Comparison of ENCODE assay signal across 23 mouse cellular contexts in the genomic region with DNA sequence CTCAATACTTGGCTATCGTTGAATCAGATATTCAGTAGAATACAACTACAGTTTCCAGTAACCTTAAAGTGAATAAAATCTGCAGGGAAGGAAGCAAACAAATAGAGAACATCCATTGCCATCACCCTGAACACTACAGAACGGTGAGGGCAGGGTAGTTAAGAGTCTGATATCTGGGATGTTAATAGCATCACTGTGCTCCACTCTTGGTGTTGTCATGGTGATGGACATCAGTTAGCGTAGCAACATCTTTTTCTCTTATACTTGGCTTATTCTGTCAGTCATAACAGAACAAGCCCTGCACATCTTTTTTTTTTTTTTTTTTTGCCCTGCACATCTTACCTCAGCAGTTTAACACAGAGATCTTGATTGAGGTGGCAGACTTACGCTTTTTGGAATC.
A peak's percentile ranks its signal among the peaks of the same experiment; 100 is the strongest.
DNase-seq lines count a peak whose midpoint lies in the region; ATAC-seq and TF ChIP-seq lines count a peak whose summit lies in the region.
"Had no signal": no experiment of that assay in that cellular context is flagged by ENCODE, and none has a peak within 500 bp of the region (broad histone marks: within the 10 kb centered on the region; RNA-seq: fewer than 3 reads in every experiment).

No protein-coding gene starts in this region.

- H3K27ac ChIP-seq in forebrain, embryonic 12.5 days = no peak overlapping the region
- H3K27ac ChIP-seq in forebrain, embryonic 10.5 days = no peak overlapping the region
- H3K27ac ChIP-seq in hindbrain, embryonic 16.5 days (ENCODE audit: low read depth, low read length) = no peak overlapping the region
- no peak overlapping the region for H3K27ac ChIP-seq in hindbrain, embryonic 12.5 days
- H3K27ac ChIP-seq in midbrain, embryonic 14.5 days (replicated peaks; ENCODE audit: low read depth, low read length) = peak overlapping the region; percentile 53
- no peak overlapping the region for H3K27ac ChIP-seq in midbrain, embryonic 10.5 days (replicated peaks)
- peak overlapping the region; percentile 55; the same call in 1 of the 2 replicates for H3K27ac ChIP-seq in midbrain, postnatal 0 days (ENCODE audit: low read depth, low read length)
- no peak overlapping the region for H3K27ac ChIP-seq in heart, adult 2 months
- H3K27ac ChIP-seq: embryonic facial prominence, embryonic 12.5 days; heart, embryonic 10.5 days; intestine, embryonic 15.5 days had no signal

- peaks cover 17% of the 10 kb centered on the region for H3K4me1 ChIP-seq in forebrain, embryonic 12.5 days
- H3K4me1 ChIP-seq in forebrain, embryonic 10.5 days = peaks cover 6% of the 10 kb centered on the region
- H3K4me1 ChIP-seq in hindbrain, embryonic 16.5 days (ENCODE audit: control insufficient read depth, insufficient read depth, low read depth, low read length) = peaks cover 10% of the 10 kb centered on the region; the same call in 1 of the 2 replicates
- peaks cover 4% of the 10 kb centered on the region; the same call in 1 of the 2 replicates for H3K4me1 ChIP-seq in hindbrain, embryonic 12.5 days
- peaks cover 19% of the 10 kb centered on the region for H3K4me1 ChIP-seq in midbrain, embryonic 14.5 days (ENCODE audit: control insufficient read depth, insufficient read depth, low read length)
- peaks cover 18% of the 10 kb centered on the region for H3K4me1 ChIP-seq in midbrain, embryonic 10.5 days
- no peaks in the 10 kb centered on the region; the same call in 1 of the 2 replicates for H3K4me1 ChIP-seq in midbrain, postnatal 0 days (ENCODE audit: insufficient read depth, low read length)
- H3K4me1 ChIP-seq in heart, adult 2 months (ENCODE audit: control insufficient read depth, insufficient read depth, low read length) = no peaks in the 10 kb centered on the region
- H3K4me1 ChIP-seq: embryonic facial prominence, embryonic 12.5 days; heart, embryonic 10.5 days; intestine, embryonic 15.5 days had no signal

- no peak overlapping the region for H3K4me2 ChIP-seq in forebrain, embryonic 12.5 days
- no peak overlapping the region for H3K4me2 ChIP-seq in hindbrain, embryonic 16.5 days (ENCODE audit: low read length)
- H3K4me2 ChIP-seq in hindbrain, embryonic 12.5 days (replicated peaks) = no peak overlapping the region
- H3K4me2 ChIP-seq in midbrain, embryonic 14.5 days (ENCODE audit: low read length) = no peak overlapping the region
- H3K4me2 ChIP-seq in midbrain, postnatal 0 days (ENCODE audit: low read depth, low read length, poor library complexity, severe bottlenecking) = no peak overlapping the region
- H3K4me2 ChIP-seq: embryonic facial prominence, embryonic 12.5 days; intestine, embryonic 15.5 days had no signal

- H3K79me2 ChIP-seq in heart, adult 2 months (replicated peaks; ENCODE audit: control insufficient read depth, insufficient read depth, low read length) = no peaks in the 10 kb centered on the region

- no peak overlapping the region for H3K4me3 ChIP-seq in forebrain, embryonic 12.5 days (replicated peaks)
- H3K4me3 ChIP-seq in forebrain, embryonic 10.5 days = no peak overlapping the region
- no peak overlapping the region for H3K4me3 ChIP-seq in hindbrain, embryonic 16.5 days (ENCODE audit: low read length)
- H3K4me3 ChIP-seq in hindbrain, embryonic 12.5 days = no peak overlapping the region
- H3K4me3 ChIP-seq in midbrain, embryonic 14.5 days (replicated peaks; ENCODE audit: low read depth, low read length) = no peak overlapping the region
- no peak overlapping the region for H3K4me3 ChIP-seq in midbrain, embryonic 10.5 days
- no peak overlapping the region for H3K4me3 ChIP-seq in midbrain, postnatal 0 days (ENCODE audit: low read depth, low read length)
- no peak overlapping the region for H3K4me3 ChIP-seq in heart, adult 2 months
- H3K4me3 ChIP-seq: embryonic facial prominence, embryonic 12.5 days; heart, embryonic 10.5 days; intestine, embryonic 15.5 days had no signal

- TF ChIP-seq EP300 in heart, adult 2 months (IDR thresholded peaks at IDR 0.05; ENCODE audit: insufficient read depth, low read depth, low read length) = no peak

- H3K9ac ChIP-seq in forebrain, embryonic 12.5 days = no peak overlapping the region
- no peak overlapping the region for H3K9ac ChIP-seq in hindbrain, embryonic 16.5 days (ENCODE audit: low read depth, low read length)
- H3K9ac ChIP-seq in hindbrain, embryonic 12.5 days = no peak overlapping the region
- H3K9ac ChIP-seq in midbrain, embryonic 14.5 days (replicated peaks; ENCODE audit: low read length) = no peak overlapping the region
- H3K9ac ChIP-seq in midbrain, postnatal 0 days (replicated peaks; ENCODE audit: low read length, poor library complexity, severe bottlenecking) = no peak overlapping the region
- no peak overlapping the region for H3K9ac ChIP-seq in heart, adult 2 months (ENCODE audit: low read depth, low read length)
- H3K9ac ChIP-seq: embryonic facial prominence, embryonic 12.5 days; intestine, embryonic 15.5 days had no signal

- no peaks in the 10 kb centered on the region for H3K36me3 ChIP-seq in forebrain, embryonic 12.5 days (replicated peaks)
- H3K36me3 ChIP-seq in forebrain, embryonic 10.5 days (replicated peaks) = no peaks in the 10 kb centered on the region
- H3K36me3 ChIP-seq in hindbrain, embryonic 16.5 days (ENCODE audit: control insufficient read depth, insufficient read depth, low read length) = no peaks in the 10 kb centered on the region
- H3K36me3 ChIP-seq in hindbrain, embryonic 12.5 days = no peaks in the 10 kb centered on the region
- H3K36me3 ChIP-seq in midbrain, embryonic 14.5 days (ENCODE audit: control insufficient read depth, insufficient read depth, low read length) = no peaks in the 10 kb centered on the region
- no peaks in the 10 kb centered on the region for H3K36me3 ChIP-seq in midbrain, embryonic 10.5 days
- no peaks in the 10 kb centered on the region for H3K36me3 ChIP-seq in midbrain, postnatal 0 days (ENCODE audit: insufficient read depth, low read length)
- H3K36me3 ChIP-seq in heart, adult 2 months (ENCODE audit: control insufficient read depth, insufficient read depth, low read length) = no peaks in the 10 kb centered on the region
- H3K36me3 ChIP-seq: embryonic facial prominence, embryonic 12.5 days; G1E; heart, embryonic 10.5 days; intestine, embryonic 15.5 days had no signal

- peak; percentile 36; the same call in 1 of the 2 replicates for ATAC-seq in forebrain, embryonic 12.5 days (ENCODE audit: low FRiP score)
- peak; percentile 57 for ATAC-seq in hindbrain, embryonic 16.5 days
- no peak for ATAC-seq in hindbrain, embryonic 12.5 days (ENCODE audit: low FRiP score)
- no peak for ATAC-seq in midbrain, embryonic 14.5 days (ENCODE audit: low FRiP score, low TSS enrichment)
- no peak for ATAC-seq in midbrain, postnatal 0 days (ENCODE audit: low FRiP score)
- ATAC-seq: CD4-positive, CD25-positive, alpha-beta regulatory T cell, adult 4 months; intestine, embryonic 15.5 days had no signal

- no peaks in the 10 kb centered on the region for H3K9me3 ChIP-seq in forebrain, embryonic 12.5 days
- no peaks in the 10 kb centered on the region for H3K9me3 ChIP-seq in forebrain, embryonic 10.5 days
- no peaks in the 10 kb centered on the region for H3K9me3 ChIP-seq in hindbrain, embryonic 16.5 days (ENCODE audit: control insufficient read depth, low read length)
- H3K9me3 ChIP-seq in hindbrain, embryonic 12.5 days (replicated peaks) = no peaks in the 10 kb centered on the region
- no peaks in the 10 kb centered on the region for H3K9me3 ChIP-seq in midbrain, embryonic 14.5 days (ENCODE audit: control insufficient read depth, low read length)
- H3K9me3 ChIP-seq in midbrain, embryonic 10.5 days (replicated peaks) = no peaks in the 10 kb centered on the region
- no peaks in the 10 kb centered on the region for H3K9me3 ChIP-seq in midbrain, postnatal 0 days (ENCODE audit: low read length)
- H3K9me3 ChIP-seq: embryonic facial prominence, embryonic 12.5 days; G1E; heart, embryonic 10.5 days; intestine, embryonic 15.5 days had no signal

- TF ChIP-seq POLR2A in heart, adult 2 months (IDR thresholded peaks at IDR 0.05; ENCODE audit: insufficient read depth, low read depth, low read length) = no peak

- no peak for TF ChIP-seq CTCF in midbrain, postnatal 0 days (IDR thresholded peaks at IDR 0.05)
- TF ChIP-seq CTCF in heart, adult 2 months (IDR thresholded peaks at IDR 0.05) = no peak

- WGBS in forebrain, embryonic 12.5 days = 83% methylated on average over 4 of the region's 4 CpGs
- WGBS in forebrain, embryonic 10.5 days = 93% methylated on average over 4 of the region's 4 CpGs
- 70% methylated on average over 4 of the region's 4 CpGs for WGBS in hindbrain, embryonic 16.5 days
- WGBS in hindbrain, embryonic 12.5 days = 81% methylated on average over 4 of the region's 4 CpGs
- WGBS in midbrain, embryonic 14.5 days = 70% methylated on average over 4 of the region's 4 CpGs
- WGBS in midbrain, embryonic 10.5 days = 90% methylated on average over 4 of the region's 4 CpGs
- 47% methylated on average over 4 of the region's 4 CpGs for WGBS in midbrain, postnatal 0 days
- WGBS in heart, adult 2 months = 80% methylated on average over 4 of the region's 4 CpGs

- no peak for DNase-seq in forebrain, embryonic 10.5 days (ENCODE audit: extremely low spot score, low spot score)
- peak; percentile 50 for DNase-seq in midbrain, embryonic 14.5 days
- DNase-seq in midbrain, embryonic 10.5 days (ENCODE audit: low spot score) = no peak
- peak; percentile 28 for DNase-seq in midbrain, postnatal 0 days (ENCODE audit: low spot score)
- DNase-seq in heart, adult 2 months = no peak
- DNase-seq: adrenal gland, adult 8-10 months; adrenal gland, postnatal 36 days; B cell, adult 2 months; cerebellum, adult 11-12 months; cerebellum, adult 9-10 months; cerebellum, postnatal 25 days; gastrocnemius, postnatal 36 days; heart, adult 11 months; heart, postnatal 10 days; heart, postnatal 4 days had no signal

- intact Hi-C loops in heart, adult 2 months (cut with DNase I) = no loop called here

- peaks cover 6% of the 10 kb centered on the region for H3K27me3 ChIP-seq in forebrain, embryonic 12.5 days
- H3K27me3 ChIP-seq in forebrain, embryonic 10.5 days (ENCODE audit: poor library complexity, severe bottlenecking) = peaks cover 35% of the 10 kb centered on the region
- H3K27me3 ChIP-seq in hindbrain, embryonic 16.5 days (replicated peaks; ENCODE audit: control insufficient read depth, insufficient read depth, low read length) = no peaks in the 10 kb centered on the region
- H3K27me3 ChIP-seq in hindbrain, embryonic 12.5 days = no peaks in the 10 kb centered on the region
- no peaks in the 10 kb centered on the region for H3K27me3 ChIP-seq in midbrain, embryonic 14.5 days (ENCODE audit: control insufficient read depth, insufficient read depth, low read length)
- peaks cover 9% of the 10 kb centered on the region; the same call in 1 of the 2 replicates for H3K27me3 ChIP-seq in midbrain, embryonic 10.5 days (ENCODE audit: low read depth, poor library complexity, severe bottlenecking)
- H3K27me3 ChIP-seq in midbrain, postnatal 0 days (ENCODE audit: insufficient read depth, low read length) = no peaks in the 10 kb centered on the region
- no peaks in the 10 kb centered on the region for H3K27me3 ChIP-seq in heart, adult 2 months (ENCODE audit: control insufficient read depth, insufficient read depth, low read length)
- H3K27me3 ChIP-seq: embryonic facial prominence, embryonic 12.5 days; intestine, embryonic 15.5 days had no signal

Comparison
In these comparisons a context has a peak if more than half of its experiments do, and no peak if none do; other contexts are left out.
1. ATAC-seq: peak in forebrain, embryonic 12.5 days (single experiment) and hindbrain, embryonic 16.5 days (single experiment); none in hindbrain, embryonic 12.5 days (single experiment), midbrain, embryonic 14.5 days (single experiment) and midbrain, postnatal 0 days (single experiment).
2. H3K27ac ChIP-seq: peak in midbrain, embryonic 14.5 days (single experiment) and midbrain, postnatal 0 days (single experiment); none in forebrain, embryonic 12.5 days (single experiment), forebrain, embryonic 10.5 days (single experiment), hindbrain, embryonic 16.5 days (single experiment), hindbrain, embryonic 12.5 days (single experiment), midbrain, embryonic 10.5 days (single experiment) and heart, adult 2 months (single experiment).
3. DNase-seq: peak in midbrain, embryonic 14.5 days (single experiment) and midbrain, postnatal 0 days (single experiment); none in forebrain, embryonic 10.5 days (single experiment), midbrain, embryonic 10.5 days (single experiment) and heart, adult 2 months (0 of 2).